Mouse (Mus musculus) spleen, adult 2 months (tissue): ENCODE results near the gene Ttll9.

ENCODE experiments used
- CTCF ChIP-seq: fragments of 200-500 bp; IDR thresholded peaks from 2 replicates; pipeline ENCODE4 v1.5.1; 2011; ENCODE audit warnings: mild to moderate bottlenecking, inconsistent platforms; ENCODE audit not compliant: insufficient read depth, insufficient read length, insufficient replicate concordance; ENCODE audit errors: extremely low read depth
- POLR2A ChIP-seq: fragments of 200-500 bp; IDR thresholded peaks from 2 replicates; pipeline ENCODE4 v1.6.1; 2011; ENCODE audit warnings: low read depth, low read length, inconsistent platforms

DNA sequence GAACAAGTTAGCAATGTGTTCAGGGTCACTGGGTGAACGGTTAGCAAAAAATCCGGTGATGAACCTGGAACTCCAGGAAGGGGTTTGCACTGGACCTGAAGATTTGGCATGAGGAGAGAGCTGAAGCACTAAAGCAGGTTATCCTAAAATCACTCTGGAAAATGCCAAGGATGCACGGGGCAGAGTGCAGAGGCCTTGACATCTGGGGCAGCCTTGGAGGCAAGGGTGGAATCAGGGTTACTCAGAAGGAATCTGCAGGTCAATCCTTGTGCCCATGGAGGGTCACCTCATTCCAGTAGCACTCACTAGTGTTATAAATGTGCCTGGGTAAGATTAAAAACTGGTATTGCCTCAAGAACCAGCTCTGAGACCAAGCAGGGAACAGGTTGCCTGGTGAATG, 43.7 kb downstream of the Ttll9 start:
- TF ChIP-seq POLR2A = no peak
- no peak for TF ChIP-seq CTCF
